Comparison of ENCODE assay signal across 26 mouse cellular contexts in genomic region chr2:133481305-133481704, GRCm38 (mm10).
A peak's percentile ranks its signal among the peaks of the same experiment; 100 is the strongest.
DNase-seq lines count a peak whose midpoint lies in the region; ATAC-seq and TF ChIP-seq lines count a peak whose summit lies in the region.
"Had no signal": no experiment of that assay in that cellular context is flagged by ENCODE, and none has a peak within 500 bp of the region (broad histone marks: within the 10 kb centered on the region; RNA-seq: fewer than 3 reads in every experiment).

No protein-coding gene starts in this region.

- no peaks in the 10 kb centered on the region for H3K36me3 ChIP-seq in liver, adult 2 months (ENCODE audit: control insufficient read depth, insufficient read depth, low read length)
- H3K36me3 ChIP-seq in intestine, embryonic 16.5 days (ENCODE audit: control insufficient read depth, insufficient read depth, low read length) = no peaks in the 10 kb centered on the region
- H3K36me3 ChIP-seq in forebrain, embryonic 16.5 days (ENCODE audit: control insufficient read depth, insufficient read depth) = no peaks in the 10 kb centered on the region
- H3K36me3 ChIP-seq: heart, embryonic 10.5 days; heart, embryonic 15.5 days; limb, embryonic 12.5 days; liver, embryonic 15.5 days; neural tube, embryonic 12.5 days had no signal

- H3K4me2 ChIP-seq in intestine, embryonic 16.5 days (ENCODE audit: low read depth, low read length) = peak overlapping the region; percentile 20; the same call in 1 of the 2 replicates
- H3K4me2 ChIP-seq in forebrain, embryonic 16.5 days (ENCODE audit: low read length) = no peak overlapping the region
- H3K4me2 ChIP-seq: heart, embryonic 15.5 days; limb, embryonic 12.5 days; liver, embryonic 15.5 days; midbrain, embryonic 11.5 days; neural tube, embryonic 12.5 days had no signal

- ATAC-seq in granulocyte monocyte progenitor cell, adult 5-6 weeks (replicated peaks; ENCODE audit: poor library complexity, severe bottlenecking) = 0 out of 2 replicates have a peak, but pooled peaks have one; percentile 10
- peak; percentile 35 for ATAC-seq in intestine, embryonic 16.5 days
- ATAC-seq in megakaryocyte-erythroid progenitor cell, adult 5-6 weeks (replicated peaks; ENCODE audit: low FRiP score, low TSS enrichment, poor library complexity, severe bottlenecking) = 0 out of 2 replicates have a peak, but pooled peaks have one; percentile 26
- ATAC-seq in forebrain, embryonic 16.5 days = no peak
- ATAC-seq: forebrain, embryonic 14.5 days; hindbrain, embryonic 16.5 days; midbrain, embryonic 16.5 days had no signal

- H3K4me3 ChIP-seq in liver, adult 2 months (ENCODE audit: insufficient read depth, low read depth, low read length) = no peak overlapping the region
- H3K4me3 ChIP-seq in intestine, embryonic 16.5 days (ENCODE audit: low read length) = no peak overlapping the region
- H3K4me3 ChIP-seq in forebrain, embryonic 16.5 days (replicated peaks; ENCODE audit: low read length) = no peak overlapping the region
- H3K4me3 ChIP-seq: gastrocnemius, adult 2 months; heart, embryonic 10.5 days; heart, embryonic 15.5 days; limb, embryonic 12.5 days; liver, embryonic 15.5 days; neural tube, embryonic 12.5 days had no signal

- no peaks in the 10 kb centered on the region for H3K27me3 ChIP-seq in liver, adult 2 months (ENCODE audit: control insufficient read depth, insufficient read depth, low read length)
- H3K27me3 ChIP-seq in intestine, embryonic 16.5 days (replicated peaks; ENCODE audit: control insufficient read depth, insufficient read depth, low read length) = no peaks in the 10 kb centered on the region
- H3K27me3 ChIP-seq in forebrain, embryonic 16.5 days (replicated peaks; ENCODE audit: control insufficient read depth, insufficient read depth, low read length) = no peaks in the 10 kb centered on the region
- H3K27me3 ChIP-seq: heart, embryonic 15.5 days; limb, embryonic 12.5 days; liver, embryonic 15.5 days; neural tube, embryonic 12.5 days had no signal

- H3K27ac ChIP-seq in liver, adult 2 months (replicated peaks; ENCODE audit: insufficient read depth, low read depth, low read length) = peak overlapping the region; percentile 44; the same call in 1 of the 2 replicates
- peak overlapping the region; percentile 35 for H3K27ac ChIP-seq in intestine, embryonic 16.5 days (ENCODE audit: low read length)
- H3K27ac ChIP-seq in forebrain, embryonic 16.5 days (ENCODE audit: low read length) = no peak overlapping the region
- H3K27ac ChIP-seq: gastrocnemius, adult 2 months; heart, embryonic 10.5 days; heart, embryonic 15.5 days; limb, embryonic 12.5 days; liver, embryonic 15.5 days; neural tube, embryonic 12.5 days had no signal

- H3K79me2 ChIP-seq in liver, adult 2 months (ENCODE audit: control insufficient read depth, insufficient read depth, low read length) = no peaks in the 10 kb centered on the region

- H3K4me1 ChIP-seq in liver, adult 2 months (ENCODE audit: control insufficient read depth, insufficient read depth, low read length) = peaks cover 6% of the 10 kb centered on the region
- peaks cover 3% of the 10 kb centered on the region for H3K4me1 ChIP-seq in intestine, embryonic 16.5 days (ENCODE audit: control insufficient read depth, insufficient read depth, low read length)
- H3K4me1 ChIP-seq in forebrain, embryonic 16.5 days (replicated peaks; ENCODE audit: control insufficient read depth, insufficient read depth, low read length) = no peaks in the 10 kb centered on the region
- H3K4me1 ChIP-seq: heart, embryonic 10.5 days; heart, embryonic 15.5 days; limb, embryonic 12.5 days; neural tube, embryonic 12.5 days had no signal

- no peaks in the 10 kb centered on the region for H3K9me3 ChIP-seq in intestine, embryonic 16.5 days (ENCODE audit: control insufficient read depth, low read length)
- H3K9me3 ChIP-seq in forebrain, embryonic 16.5 days (ENCODE audit: control insufficient read depth, low read length) = no peaks in the 10 kb centered on the region
- H3K9me3 ChIP-seq: heart, embryonic 10.5 days; heart, embryonic 15.5 days; limb, embryonic 12.5 days; liver, embryonic 15.5 days; neural tube, embryonic 12.5 days had no signal

- WGBS in liver, adult 2 months = 28% methylated on average over 6 of the region's 6 CpGs
- 75% methylated on average over 6 of the region's 6 CpGs for WGBS in intestine, embryonic 16.5 days
- 83% methylated on average over 6 of the region's 6 CpGs for WGBS in forebrain, embryonic 16.5 days

- H3K9ac ChIP-seq in liver, adult 2 months (ENCODE audit: low read depth, low read length) = no peak overlapping the region
- no peak overlapping the region for H3K9ac ChIP-seq in intestine, embryonic 16.5 days (ENCODE audit: low read depth, low read length)
- H3K9ac ChIP-seq in forebrain, embryonic 16.5 days (replicated peaks; ENCODE audit: low read depth, low read length) = no peak overlapping the region
- H3K9ac ChIP-seq: heart, embryonic 15.5 days; limb, embryonic 12.5 days; liver, embryonic 15.5 days; neural tube, embryonic 12.5 days had no signal

- TF ChIP-seq CTCF in liver, adult 2 months (IDR thresholded peaks at IDR 0.05; ENCODE audit: low read depth, low read length) = no peak

- TF ChIP-seq POLR2A in liver, adult 2 months (IDR thresholded peaks at IDR 0.05; ENCODE audit: extremely low read depth, insufficient read depth, low read length) = no peak

- DNase-seq in liver, adult 2 months (ENCODE audit: extremely low read depth, low read depth, low spot score) = peak; percentile 36
- DNase-seq in liver = no peak
- DNase-seq in adrenal gland, adult 2 months = no peak
- no peak for DNase-seq in thymus, adult 18-20 months
- DNase-seq: adrenal gland, postnatal 36 days; B cell, adult 2 months; gastrocnemius, adult 2 months; gastrocnemius, postnatal 36 days; kidney, adult 11 months; kidney, postnatal 14 days; layer of hippocampus, adult 9-11 months; lung, postnatal 10 days; right cerebral cortex, adult 18-20 months had no signal
